Mouse (Mus musculus): ENCODE results near the gene Duxf3.

- TF ChIP-seq EP300 (optimal IDR thresholded peaks at IDR 0.05) (no peak), CTCF (IDR thresholded peaks at IDR 0.05; ENCODE audit: low read depth) (peak; percentile 41)
These were observed 17.1 kb upstream of the Duxf3 start for GRCm38 (mm10) chr10:58249535-58249934.
